Comparison of ENCODE assay signal across 8 mouse cellular contexts in the genomic region with DNA sequence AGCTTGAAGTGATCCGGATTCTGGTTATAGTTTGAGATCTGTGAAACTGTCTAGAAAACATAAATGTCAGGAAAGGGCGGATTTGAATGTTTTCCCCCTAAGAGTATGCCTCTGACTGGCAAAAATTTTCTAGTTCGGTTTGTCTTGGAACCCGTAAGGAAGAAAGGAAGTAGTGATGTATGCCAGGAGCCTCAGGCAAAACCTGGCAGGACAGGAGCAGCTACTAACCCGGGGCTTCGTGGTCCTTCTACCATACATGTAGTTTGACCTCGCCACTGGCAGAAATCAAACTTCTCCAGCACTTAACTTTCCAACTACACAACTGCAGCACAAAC. TPM values are rescaled to one million over a fixed set of nuclear protein-coding genes. Genes with fewer than 3 reads are reported as not detected.
A peak's percentile ranks its signal among the peaks of the same experiment; 100 is the strongest.
DNase-seq lines count a peak whose midpoint lies in the region; ATAC-seq and TF ChIP-seq lines count a peak whose summit lies in the region.

No protein-coding gene starts in this region.

- H3K79me2 ChIP-seq in liver, adult 2 months (ENCODE audit: control insufficient read depth, insufficient read depth, low read length) = no peaks in the 10 kb centered on the region; the same call in 1 of the 2 replicates

- TF ChIP-seq CTCF in liver, adult 2 months (IDR thresholded peaks at IDR 0.05; ENCODE audit: low read depth, low read length) = no peak

- no peaks in the 10 kb centered on the region for H3K27me3 ChIP-seq in liver, adult 2 months (ENCODE audit: control insufficient read depth, insufficient read depth, low read length)
- H3K27me3 ChIP-seq in embryonic facial prominence, embryonic 13.5 days = no peaks in the 10 kb centered on the region
- H3K27me3 ChIP-seq in intestine, embryonic 15.5 days (replicated peaks) = no peaks in the 10 kb centered on the region
- H3K27me3 ChIP-seq in neural tube, embryonic 13.5 days = no peaks in the 10 kb centered on the region

- peak overlapping the region; percentile 67 for H3K9ac ChIP-seq in liver, adult 2 months (ENCODE audit: low read depth, low read length)
- peak overlapping the region; percentile 77 for H3K9ac ChIP-seq in embryonic facial prominence, embryonic 13.5 days
- H3K9ac ChIP-seq in intestine, embryonic 15.5 days = peak overlapping the region; percentile 48
- H3K9ac ChIP-seq in neural tube, embryonic 13.5 days = peak overlapping the region; percentile 64

- peak overlapping the region; percentile 46 for H3K4me3 ChIP-seq in liver, adult 2 months (ENCODE audit: insufficient read depth, low read depth, low read length)
- peak overlapping the region; percentile 67 for H3K4me3 ChIP-seq in embryonic facial prominence, embryonic 13.5 days
- peak overlapping the region; percentile 60 for H3K4me3 ChIP-seq in intestine, embryonic 15.5 days (replicated peaks)
- H3K4me3 ChIP-seq in neural tube, embryonic 13.5 days = peak overlapping the region; percentile 67

- H3K9me3 ChIP-seq in embryonic facial prominence, embryonic 13.5 days = no peaks in the 10 kb centered on the region
- H3K9me3 ChIP-seq in intestine, embryonic 15.5 days = no peaks in the 10 kb centered on the region
- no peaks in the 10 kb centered on the region for H3K9me3 ChIP-seq in neural tube, embryonic 13.5 days

- peak overlapping the region; percentile 61 for H3K4me2 ChIP-seq in embryonic facial prominence, embryonic 13.5 days
- H3K4me2 ChIP-seq in intestine, embryonic 15.5 days (replicated peaks) = peak overlapping the region; percentile 63
- H3K4me2 ChIP-seq in neural tube, embryonic 13.5 days = peak overlapping the region; percentile 61

- TF ChIP-seq POLR2A in liver, adult 2 months (IDR thresholded peaks at IDR 0.05; ENCODE audit: extremely low read depth, insufficient read depth, low read length) = no peak

- 4% methylated on average over 7 of the region's 7 CpGs for WGBS in liver, adult 2 months
- WGBS in embryonic facial prominence, embryonic 13.5 days = 3% methylated on average over 7 of the region's 7 CpGs
- WGBS in intestine, embryonic 15.5 days = 4% methylated on average over 7 of the region's 7 CpGs
- 6% methylated on average over 7 of the region's 7 CpGs for WGBS in neural tube, embryonic 13.5 days

- no peak for ATAC-seq in embryonic facial prominence, embryonic 13.5 days (ENCODE audit: insufficient number of reproducible peaks, insufficient read depth, low FRiP score, low TSS enrichment, low read depth)
- ATAC-seq in intestine, embryonic 15.5 days = peak; percentile 48
- ATAC-seq in neural tube, embryonic 13.5 days (ENCODE audit: low read depth) = peak; percentile 57

- H3K4me1 ChIP-seq in liver, adult 2 months (ENCODE audit: control insufficient read depth, insufficient read depth, low read length) = peaks cover 6% of the 10 kb centered on the region
- peaks cover 5% of the 10 kb centered on the region for H3K4me1 ChIP-seq in embryonic facial prominence, embryonic 13.5 days
- H3K4me1 ChIP-seq in intestine, embryonic 15.5 days (replicated peaks) = no peaks in the 10 kb centered on the region
- H3K4me1 ChIP-seq in neural tube, embryonic 13.5 days (replicated peaks) = peaks cover 6% of the 10 kb centered on the region

- no peaks in the 10 kb centered on the region for H3K36me3 ChIP-seq in liver, adult 2 months (ENCODE audit: control insufficient read depth, insufficient read depth, low read length)
- H3K36me3 ChIP-seq in embryonic facial prominence, embryonic 13.5 days = no peaks in the 10 kb centered on the region
- H3K36me3 ChIP-seq in intestine, embryonic 15.5 days = no peaks in the 10 kb centered on the region
- no peaks in the 10 kb centered on the region for H3K36me3 ChIP-seq in neural tube, embryonic 13.5 days

- DNase-seq in liver, adult 2 months (ENCODE audit: extremely low read depth, low read depth, low spot score) = no peak
- DNase-seq in liver = no peak
- no peak for DNase-seq in layer of hippocampus, adult 8-10 months (ENCODE audit: low spot score in 2 of 2)
- no peak for DNase-seq in ovary, postnatal 14 days (ENCODE audit: low spot score)
- DNase-seq in thymus, adult 18-20 months = no peak

- peak overlapping the region; percentile 80 for H3K27ac ChIP-seq in liver, adult 2 months (replicated peaks; ENCODE audit: insufficient read depth, low read depth, low read length)
- peak overlapping the region; percentile 97 for H3K27ac ChIP-seq in embryonic facial prominence, embryonic 13.5 days
- H3K27ac ChIP-seq in intestine, embryonic 15.5 days = peak overlapping the region; percentile 96
- H3K27ac ChIP-seq in neural tube, embryonic 13.5 days (replicated peaks) = peak overlapping the region; percentile 94

RNA-seq across cellular contexts. Expression of gene Alg14, which starts 0.4 kb away (rescaled TPM):
- 12.6 and 14.3 TPM in 2 replicates for total RNA-seq in liver, adult 2 months (2014; rRNA removed)
- 23.4 and 24.3 TPM in 2 replicates for polyA plus RNA-seq in liver, adult 2 months (2012; rRNA removed)
- polyA plus RNA-seq in embryonic facial prominence, embryonic 13.5 days (2015; fragmentation: Nextera tagmentation; extraction: Ambion mirVana) = 37.0 and 44.5 TPM in 2 replicates
- polyA plus RNA-seq in intestine, embryonic 15.5 days (2015; fragmentation: Nextera tagmentation; extraction: Ambion mirVana) = 41.5 and 48.4 TPM in 2 replicates
- 37.9 and 39.3 TPM in 2 replicates for polyA plus RNA-seq in neural tube, embryonic 13.5 days (2015; fragmentation: Nextera tagmentation; extraction: Ambion mirVana)
- 10 to 100 TPM; 11.3 to 14.0 (median 12.9) TPM for total RNA-seq in layer of hippocampus, adult 8-10 months (2022)

RNA-seq across cellular contexts. Expression of gene Tmem56, which starts 8.3 kb away (rescaled TPM):
- 130 and 150 TPM in 2 replicates for total RNA-seq in liver, adult 2 months (2014; rRNA removed)
- polyA plus RNA-seq in liver, adult 2 months (2012; rRNA removed) = 24.1 and 27.2 TPM in 2 replicates
- polyA plus RNA-seq in embryonic facial prominence, embryonic 13.5 days (2015; fragmentation: Nextera tagmentation; extraction: Ambion mirVana) = 0.74 and 0.99 TPM in 2 replicates
- polyA plus RNA-seq in intestine, embryonic 15.5 days (2015; fragmentation: Nextera tagmentation; extraction: Ambion mirVana) = 1.2 and 1.6 TPM in 2 replicates
- 1.4 and 1.6 TPM in 2 replicates for polyA plus RNA-seq in neural tube, embryonic 13.5 days (2015; fragmentation: Nextera tagmentation; extraction: Ambion mirVana)
- 10 to 100 TPM; 27.8 to 41.1 (median 33.5) TPM for total RNA-seq in layer of hippocampus, adult 8-10 months (2022)
